Mouse (Mus musculus) natural killer cell, adult 2 months (primary cell): ENCODE data around the gene 2010300C02Rik.

Experiments used
- DNase-seq, 2 experiments: peaks; one replicate each; pipeline ENCODE4 v3.0.0; 2022; ENCODE audit warnings: low spot score in 2 of 2

Gene 2010300C02Rik

DNA sequence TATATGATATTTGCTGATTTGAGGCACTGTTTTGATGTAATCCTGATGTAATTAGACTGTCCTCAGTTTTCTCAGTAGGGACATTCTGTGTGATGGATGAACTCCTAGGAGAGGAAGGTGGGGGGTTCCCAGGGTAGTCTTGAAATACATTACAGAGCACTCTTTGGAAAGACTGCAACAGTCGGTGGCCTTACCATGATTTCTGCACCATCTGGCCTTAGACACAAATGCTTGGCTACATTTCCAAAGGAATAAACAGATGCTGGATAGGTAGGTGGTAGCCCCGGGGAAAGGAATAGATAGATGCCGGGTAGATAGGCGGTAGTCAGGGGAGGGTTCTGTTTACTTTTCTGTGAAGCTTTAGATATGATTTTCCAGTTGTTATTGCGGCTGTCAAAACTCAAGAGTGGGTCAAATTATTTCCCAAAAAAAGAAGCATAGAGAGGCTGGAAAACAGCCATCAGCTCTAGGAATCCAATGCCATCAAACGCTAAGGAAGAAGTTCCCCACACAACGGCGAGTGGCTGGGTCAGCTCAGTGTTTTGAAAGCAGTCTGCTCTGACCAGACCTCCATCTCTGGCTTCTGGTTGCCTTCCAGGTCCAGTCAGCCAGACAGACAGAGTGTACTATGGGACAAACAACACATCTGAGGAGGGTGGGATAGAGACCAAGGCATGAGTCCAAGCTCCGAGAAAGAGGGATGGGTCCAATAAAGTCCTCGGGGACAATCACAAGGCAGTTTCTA is 147.2 kb downstream of the 2010300C02Rik start:
- DNase-seq = no peak

DNA sequence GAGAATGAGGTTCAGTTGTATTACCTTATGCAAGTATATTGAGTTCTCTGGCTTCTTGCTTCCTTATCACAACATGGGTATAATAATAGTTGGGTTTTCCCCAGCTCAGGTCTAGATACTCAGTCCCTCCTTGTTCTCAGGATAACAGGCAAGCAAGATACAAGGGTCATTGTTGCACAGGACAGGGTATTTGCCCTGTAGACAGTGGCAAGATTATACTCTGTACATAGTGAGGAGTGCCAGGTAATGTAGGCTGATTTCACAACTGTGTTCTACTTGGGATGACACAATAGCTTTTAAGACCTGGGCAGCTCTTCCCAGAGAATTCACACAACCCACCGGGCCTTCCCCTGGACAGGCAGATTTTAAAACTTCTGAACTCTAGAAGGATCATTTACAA is 151.5 kb downstream of the 2010300C02Rik start:
- DNase-seq = no peak

DNA sequence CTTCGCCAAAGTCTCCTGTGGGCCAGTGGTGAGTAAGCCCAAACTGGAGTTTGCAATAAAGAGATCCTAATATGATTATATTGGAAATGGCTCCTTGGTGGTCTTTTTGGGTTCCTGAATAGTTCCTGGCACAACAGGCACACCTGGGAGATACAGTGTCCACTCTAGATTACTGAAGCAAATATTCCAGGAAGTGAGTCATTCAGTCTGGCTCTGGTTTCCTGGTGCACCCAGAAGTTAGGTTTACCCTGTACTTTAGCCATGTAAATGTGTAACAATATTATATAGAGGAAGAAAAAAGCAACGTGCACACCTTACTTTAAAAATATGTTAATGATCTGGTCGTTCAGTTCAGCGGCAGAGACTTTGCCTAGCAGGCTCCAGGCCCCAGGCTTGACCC is 153.1 kb downstream of the 2010300C02Rik start:
- DNase-seq = no peak

DNA sequence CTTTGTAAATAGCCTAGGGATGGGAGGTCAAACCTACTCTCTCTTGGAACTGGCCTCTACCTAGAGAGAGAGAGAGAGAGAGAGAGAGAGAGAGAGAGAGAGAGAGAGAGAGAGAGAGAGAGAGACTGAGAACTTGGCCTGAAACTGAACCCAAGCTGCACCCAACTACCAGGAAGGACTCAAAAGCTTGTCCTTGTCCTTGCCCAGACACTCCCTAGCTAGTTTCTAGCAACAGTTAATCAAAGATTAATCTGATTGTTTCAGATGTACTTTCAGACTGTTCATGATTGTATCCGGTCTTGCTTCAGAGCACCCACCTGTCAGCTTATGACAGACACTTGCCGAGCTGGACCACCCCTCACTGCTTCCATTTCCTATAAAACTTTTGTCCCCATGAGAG is 153.5 kb downstream of the 2010300C02Rik start:
- DNase-seq = no peak

DNA sequence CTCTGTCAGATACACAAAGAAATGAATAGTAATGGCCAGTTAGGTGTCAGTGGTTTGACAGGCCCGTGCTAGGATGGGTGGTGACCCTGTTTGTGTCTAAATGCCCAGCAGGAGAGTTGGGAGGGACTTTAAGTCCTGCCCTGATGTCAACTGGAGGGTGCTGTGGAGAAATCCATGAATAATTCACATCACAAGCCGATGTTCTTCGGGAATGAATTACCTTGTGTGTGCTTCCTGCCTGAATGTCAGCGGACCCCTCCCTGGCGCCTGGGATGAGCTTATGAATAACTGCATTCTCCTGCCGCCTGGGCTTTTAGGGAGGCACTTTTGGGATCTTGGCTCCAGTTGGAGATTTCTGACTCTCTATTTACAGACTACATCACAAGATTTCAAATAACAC is 154.5 kb downstream of the 2010300C02Rik start:
- no peak for DNase-seq

DNA sequence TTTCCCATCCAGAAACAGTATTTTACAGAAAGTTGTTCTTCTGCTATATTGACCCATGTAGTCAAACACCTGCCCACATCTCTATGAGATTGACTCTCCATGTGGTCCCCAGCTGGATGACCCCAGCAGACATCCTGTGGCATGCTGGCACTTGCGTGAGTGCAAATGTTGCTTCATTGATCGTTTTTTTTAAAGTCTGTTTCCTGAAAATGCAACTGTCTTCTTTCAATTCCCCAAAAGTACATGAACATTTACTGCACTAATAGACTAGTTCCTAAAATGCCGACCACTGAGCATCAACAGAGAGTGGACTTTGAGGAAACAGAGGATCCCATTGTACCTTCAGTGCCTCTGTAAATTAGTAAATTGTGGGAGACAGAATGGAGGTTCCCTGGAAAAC is 157.9 kb downstream of the 2010300C02Rik start:
- DNase-seq = no peak
